Mouse (Mus musculus) thymus, adult 2 months (tissue): ENCODE measurements around the gene Fndc3b.

Experiments used
- CTCF ChIP-seq: fragments of 200-500 bp; IDR thresholded peaks from 2 replicates; pipeline ENCODE4 v1.5.1; 2012; ENCODE audit warnings: mild to moderate bottlenecking, control low read depth, low read length, moderate library complexity, borderline replicate concordance; ENCODE audit not compliant: control insufficient read depth, poor library complexity, insufficient read depth; ENCODE audit errors: extremely low read depth
- POLR2A ChIP-seq: fragments of 200-500 bp; IDR thresholded peaks from 2 replicates; pipeline ENCODE4 v1.6.1; 2012; ENCODE audit warnings: mild to moderate bottlenecking, low read length, control low read depth, moderate library complexity; ENCODE audit not compliant: control insufficient read depth, poor library complexity, insufficient read depth; ENCODE audit errors: extremely low read depth

GRCm38 (mm10) chr3:27491821-27492220 is 219.3 kb downstream of the Fndc3b start:
- TF ChIP-seq CTCF (no peak), POLR2A (no peak)
